19 mouse cellular contexts compared by ENCODE assay signal in the genomic region with DNA sequence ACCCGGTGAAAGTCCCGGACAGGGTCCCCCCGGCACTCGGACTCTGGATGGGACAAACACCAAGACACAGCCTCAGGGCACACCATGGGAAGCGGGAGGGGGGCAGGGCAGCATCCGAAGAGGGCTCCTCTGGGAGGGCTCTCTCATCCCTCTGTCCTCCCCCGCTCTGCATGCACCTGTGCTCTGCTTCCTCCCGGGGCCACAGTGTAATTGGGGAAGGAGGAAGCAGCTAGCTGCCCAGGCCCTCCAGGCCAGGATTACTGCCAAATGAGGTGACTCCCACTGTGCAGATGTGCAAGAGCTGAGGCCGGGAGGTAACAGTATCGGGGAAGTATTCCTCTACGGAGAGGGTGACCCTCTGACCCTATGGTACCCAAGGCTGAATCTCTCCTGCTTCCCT. TPM values are rescaled to one million over a fixed set of nuclear protein-coding genes. Genes with fewer than 3 reads are reported as not detected.
A peak's percentile ranks its signal among the peaks of the same experiment; 100 is the strongest.
DNase-seq lines count a peak whose midpoint lies in the region; ATAC-seq lines count a peak whose summit lies in the region.
"Had no signal": no experiment of that assay in that cellular context is flagged by ENCODE, and none has a peak within 500 bp of the region (broad histone marks: within the 10 kb centered on the region; RNA-seq: fewer than 3 reads in every experiment).

No protein-coding gene starts in this region.

- H3K9me3 ChIP-seq in hindbrain, embryonic 13.5 days: no peaks in the 10 kb centered on the region
- no peaks in the 10 kb centered on the region for H3K9me3 ChIP-seq in hindbrain, embryonic 11.5 days (ENCODE audit: control insufficient read depth, low read length)
- H3K9me3 ChIP-seq in midbrain, embryonic 13.5 days: no peaks in the 10 kb centered on the region
- H3K9me3 ChIP-seq in midbrain, embryonic 16.5 days (replicated peaks; ENCODE audit: control insufficient read depth, low read length, poor library complexity, severe bottlenecking): no peaks in the 10 kb centered on the region
- H3K9me3 ChIP-seq in embryonic facial prominence, embryonic 14.5 days (ENCODE audit: control insufficient read depth, low read length): no peaks in the 10 kb centered on the region
- H3K9me3 ChIP-seq: embryonic facial prominence, embryonic 15.5 days; G1E; heart, embryonic 12.5 days; intestine, embryonic 15.5 days had no signal

- H3K4me2 ChIP-seq in hindbrain, embryonic 13.5 days: no peak overlapping the region
- H3K4me2 ChIP-seq in hindbrain, embryonic 11.5 days (replicated peaks; ENCODE audit: low read depth, low read length): no peak overlapping the region
- no peak overlapping the region for H3K4me2 ChIP-seq in midbrain, embryonic 13.5 days (replicated peaks)
- no peak overlapping the region for H3K4me2 ChIP-seq in midbrain, embryonic 16.5 days (ENCODE audit: low read length)
- H3K4me2 ChIP-seq in embryonic facial prominence, embryonic 14.5 days (ENCODE audit: low read depth, low read length): no peak overlapping the region
- H3K4me2 ChIP-seq: embryonic facial prominence, embryonic 15.5 days; heart, embryonic 12.5 days; intestine, embryonic 15.5 days had no signal

- DNase-seq in hindbrain, embryonic 11.5 days (ENCODE audit: low spot score): no peak
- no peak for DNase-seq in embryonic facial prominence, embryonic 14.5 days (ENCODE audit: low spot score)
- no peak for DNase-seq in left cerebral cortex, postnatal 10 days (ENCODE audit: extremely low spot score in 1 of 2, low spot score in 2 of 2)
- DNase-seq in adrenal gland, postnatal 14 days: no peak
- DNase-seq: adrenal gland, postnatal 36 days; cerebellum, adult 8-10 months; kidney, adult 9 months; layer of hippocampus, postnatal 36 days; liver; retina, postnatal 1 day; thymus, postnatal 14 days had no signal

- H3K4me3 ChIP-seq in hindbrain, embryonic 13.5 days: no peak overlapping the region
- no peak overlapping the region for H3K4me3 ChIP-seq in hindbrain, embryonic 11.5 days (ENCODE audit: low read depth, low read length)
- no peak overlapping the region for H3K4me3 ChIP-seq in midbrain, embryonic 13.5 days (replicated peaks)
- H3K4me3 ChIP-seq in midbrain, embryonic 16.5 days (ENCODE audit: low read depth, low read length): no peak overlapping the region
- no peak overlapping the region for H3K4me3 ChIP-seq in embryonic facial prominence, embryonic 14.5 days (ENCODE audit: low read depth, low read length)
- H3K4me3 ChIP-seq: embryonic facial prominence, embryonic 15.5 days; heart, embryonic 12.5 days; intestine, embryonic 15.5 days had no signal

- H3K4me1 ChIP-seq in hindbrain, embryonic 13.5 days (replicated peaks): peaks cover 14% of the 10 kb centered on the region
- H3K4me1 ChIP-seq in hindbrain, embryonic 11.5 days (replicated peaks; ENCODE audit: control insufficient read depth, insufficient read depth, low read length): no peaks in the 10 kb centered on the region
- H3K4me1 ChIP-seq in midbrain, embryonic 13.5 days (replicated peaks): peaks cover 6% of the 10 kb centered on the region
- no peaks in the 10 kb centered on the region for H3K4me1 ChIP-seq in midbrain, embryonic 16.5 days (ENCODE audit: control insufficient read depth, insufficient read depth, low read length)
- no peaks in the 10 kb centered on the region for H3K4me1 ChIP-seq in embryonic facial prominence, embryonic 14.5 days (ENCODE audit: control insufficient read depth, insufficient read depth, low read length)

- no peak overlapping the region for H3K9ac ChIP-seq in hindbrain, embryonic 13.5 days
- no peak overlapping the region for H3K9ac ChIP-seq in hindbrain, embryonic 11.5 days (ENCODE audit: low read depth, low read length)
- H3K9ac ChIP-seq in midbrain, embryonic 13.5 days (replicated peaks): no peak overlapping the region
- no peak overlapping the region for H3K9ac ChIP-seq in midbrain, embryonic 16.5 days (ENCODE audit: low read depth, low read length)
- no peak overlapping the region for H3K9ac ChIP-seq in embryonic facial prominence, embryonic 14.5 days (ENCODE audit: low read depth, low read length)
- H3K9ac ChIP-seq: embryonic facial prominence, embryonic 15.5 days; heart, embryonic 12.5 days; intestine, embryonic 15.5 days had no signal

- H3K27ac ChIP-seq in hindbrain, embryonic 13.5 days: 0 out of 2 replicates have a peak overlapping the region, but pooled peaks have one; percentile 18
- no peak overlapping the region for H3K27ac ChIP-seq in hindbrain, embryonic 11.5 days (ENCODE audit: low read depth, low read length)
- no peak overlapping the region for H3K27ac ChIP-seq in midbrain, embryonic 13.5 days
- no peak overlapping the region for H3K27ac ChIP-seq in midbrain, embryonic 16.5 days (ENCODE audit: low read length)
- H3K27ac ChIP-seq in embryonic facial prominence, embryonic 14.5 days (replicated peaks; ENCODE audit: low read depth, low read length): no peak overlapping the region
- H3K27ac ChIP-seq: embryonic facial prominence, embryonic 15.5 days; intestine, embryonic 15.5 days had no signal

- H3K27me3 ChIP-seq in hindbrain, embryonic 13.5 days: no peaks in the 10 kb centered on the region
- no peaks in the 10 kb centered on the region for H3K27me3 ChIP-seq in hindbrain, embryonic 11.5 days (ENCODE audit: control insufficient read depth, insufficient read depth, low read length)
- H3K27me3 ChIP-seq in midbrain, embryonic 13.5 days: no peaks in the 10 kb centered on the region
- H3K27me3 ChIP-seq in midbrain, embryonic 16.5 days (ENCODE audit: control insufficient read depth, insufficient read depth, low read depth, low read length): no peaks in the 10 kb centered on the region
- no peaks in the 10 kb centered on the region for H3K27me3 ChIP-seq in embryonic facial prominence, embryonic 14.5 days (replicated peaks; ENCODE audit: control insufficient read depth, insufficient read depth, low read length)
- H3K27me3 ChIP-seq: embryonic facial prominence, embryonic 15.5 days; intestine, embryonic 15.5 days had no signal

- 47% methylated on average over 11 of the region's 11 CpGs for WGBS in hindbrain, embryonic 13.5 days
- 56% methylated on average over 11 of the region's 11 CpGs for WGBS in hindbrain, embryonic 11.5 days
- WGBS in midbrain, embryonic 13.5 days: 47% methylated on average over 11 of the region's 11 CpGs
- 39% methylated on average over 11 of the region's 11 CpGs for WGBS in midbrain, embryonic 16.5 days
- 44% methylated on average over 9 of the region's 11 CpGs for WGBS in embryonic facial prominence, embryonic 14.5 days

- intact Hi-C loops in left cerebral cortex, postnatal 10 days (cut with DNase I): no loop called here

- H3K36me3 ChIP-seq in hindbrain, embryonic 13.5 days: peaks cover 42% of the 10 kb centered on the region
- H3K36me3 ChIP-seq in hindbrain, embryonic 11.5 days (ENCODE audit: control insufficient read depth, insufficient read depth, low read length): no peaks in the 10 kb centered on the region
- H3K36me3 ChIP-seq in midbrain, embryonic 13.5 days: peaks cover 32% of the 10 kb centered on the region
- H3K36me3 ChIP-seq in midbrain, embryonic 16.5 days (ENCODE audit: control insufficient read depth, insufficient read depth, low read length): peaks cover 10% of the 10 kb centered on the region; the same call in 1 of the 2 replicates
- no peaks in the 10 kb centered on the region for H3K36me3 ChIP-seq in embryonic facial prominence, embryonic 14.5 days (ENCODE audit: control insufficient read depth, insufficient read depth, low read length)
- H3K36me3 ChIP-seq: embryonic facial prominence, embryonic 15.5 days; heart, embryonic 12.5 days; intestine, embryonic 15.5 days had no signal

- no peak for ATAC-seq in hindbrain, embryonic 13.5 days (ENCODE audit: low FRiP score)
- no peak for ATAC-seq in hindbrain, embryonic 11.5 days (ENCODE audit: low FRiP score)
- ATAC-seq in midbrain, embryonic 13.5 days: 0 out of 2 replicates have a peak, but pooled peaks have one; percentile 28
- ATAC-seq in midbrain, embryonic 16.5 days: no peak; the same call in 1 of the 2 replicates
- ATAC-seq in embryonic facial prominence, embryonic 14.5 days (ENCODE audit: low read depth): 0 out of 2 replicates have a peak, but pooled peaks have one; percentile 5
- ATAC-seq: intestine, embryonic 15.5 days; lung, postnatal 0 days had no signal

RNA-seq across cellular contexts. Expression of a gene that starts 18.5 kb away (rescaled TPM):
- polyA plus RNA-seq in hindbrain, embryonic 13.5 days (2015; fragmentation: Nextera tagmentation; extraction: Ambion mirVana): 2.7 and 3.3 TPM in 2 replicates
- 4.2 and 7.3 TPM in 2 replicates for polyA plus RNA-seq in hindbrain, embryonic 11.5 days (2014; fragmentation: Nextera tagmentation; extraction: Ambion mirVana)
- 2.8 and 3.5 TPM in 2 replicates for polyA plus RNA-seq in midbrain, embryonic 13.5 days (2015; fragmentation: Nextera tagmentation; extraction: Ambion mirVana)
- 1.8 and 2.2 TPM in 2 replicates for polyA plus RNA-seq in midbrain, embryonic 16.5 days (2015; fragmentation: Nextera tagmentation; extraction: Ambion mirVana)
- polyA plus RNA-seq in embryonic facial prominence, embryonic 14.5 days (2014; fragmentation: Nextera tagmentation; extraction: Ambion mirVana): 3.5 and 3.8 TPM in 2 replicates
- total RNA-seq in left cerebral cortex, postnatal 10 days (2021): 10 to 100 TPM in 1 of 2 experiments, 1 to 10 TPM in 1; 9.8 to 10.8 TPM
- total RNA-seq in adrenal gland, postnatal 14 days (2021): 12.0 and 12.9 TPM in 2 replicates

Comparison
In these comparisons a context has a peak if more than half of its experiments do, and no peak if none do; other contexts are left out.
1. ATAC-seq: peak in midbrain, embryonic 13.5 days (single experiment) and embryonic facial prominence, embryonic 14.5 days (single experiment); none in hindbrain, embryonic 13.5 days (single experiment), hindbrain, embryonic 11.5 days (single experiment) and midbrain, embryonic 16.5 days (single experiment).